Mouse (Mus musculus) MEL (cell line): ENCODE measurements around the gene Ctc1. TPM values are rescaled to one million over a fixed set of nuclear protein-coding genes. Genes with fewer than 3 reads are reported as not detected.

Source experiments
- DNase-seq: peaks from one replicate; pipeline ENCODE4 v3.0.0; 2011; ENCODE audit warnings: low read depth, low spot score
- H3K27ac ChIP-seq: 2 replicates; pipeline ENCODE4 v1.5.1; 2012; ENCODE audit warnings: low read depth, mild to moderate bottlenecking, control low read depth, low read length, moderate library complexity; ENCODE audit not compliant: control insufficient read depth
- H3K27me3 ChIP-seq, 2 experiments: fragments of 150-350 bp in 1 of 2; sonication (generic) in 1 of 2; 2 replicates each; pipeline ENCODE4 v1.6.1; 2012; ENCODE audit warnings: low read length in 2 of 2, mild to moderate bottlenecking in 2 of 2, improper control_type of control experiment in 1 of 2, moderate library complexity in 1 of 2; ENCODE audit not compliant: insufficient read depth in 2 of 2, control insufficient read depth in 1 of 2
- H3K36me3 ChIP-seq, 2 experiments: 2 replicates each; pipeline ENCODE4 v1.6.1; 2012 to 2014; ENCODE audit warnings: low read length in 2 of 2, improper control_type of control experiment in 1 of 2, inconsistent platforms in 1 of 2, mild to moderate bottlenecking in 1 of 2; ENCODE audit not compliant: insufficient read depth in 2 of 2, control insufficient read depth in 1 of 2
- H3K4me1 ChIP-seq, 2 experiments: fragments of 150-350 bp in 1 of 2; sonication (generic) in 1 of 2; 2 replicates each; pipeline ENCODE4 v1.6.1; 2012; ENCODE audit warnings: low read length in 2 of 2, improper control_type of control experiment in 1 of 2, mild to moderate bottlenecking in 1 of 2; ENCODE audit not compliant: insufficient read depth in 2 of 2, control insufficient read depth in 1 of 2
- H3K4me3 ChIP-seq, 2 experiments: fragments of 150-350 bp in 1 of 2; sonication (generic) in 1 of 2; 2 replicates each; pipeline ENCODE4 v1.5.1; 2012; ENCODE audit warnings: low read depth in 2 of 2, low read length in 2 of 2, mild to moderate bottlenecking in 2 of 2, moderate library complexity in 2 of 2, control low read depth in 1 of 2, improper control_type of control experiment in 1 of 2; ENCODE audit not compliant: control insufficient read depth in 1 of 2, insufficient read depth in 1 of 2
- H3K79me2 ChIP-seq: 2 replicates; pipeline ENCODE4 v1.6.1; 2012; ENCODE audit warnings: mild to moderate bottlenecking, low read length, moderate library complexity; ENCODE audit not compliant: control insufficient read depth, poor library complexity, insufficient read depth
- H3K9ac ChIP-seq: 2 replicates; pipeline ENCODE4 v1.6.1; 2012; ENCODE audit warnings: low read depth, mild to moderate bottlenecking, control low read depth, low read length, moderate library complexity; ENCODE audit not compliant: control insufficient read depth, poor library complexity, severe bottlenecking
- H3K9me3 ChIP-seq: fragments of 150-350 bp; sonication (generic); replicated peaks from 2 replicates; pipeline ENCODE4 v1.6.1; 2012; ENCODE audit warnings: mild to moderate bottlenecking, low read length, improper control_type of control experiment, moderate library complexity; ENCODE audit not compliant: insufficient read depth
- CHD1 ChIP-seq: IDR thresholded peaks from 2 replicates; pipeline ENCODE4 v1.6.1; 2012; ENCODE audit warnings: low read depth, mild to moderate bottlenecking, inconsistent platforms, low read length, improper control_type of control experiment
- CTCF ChIP-seq, 3 experiments: IDR thresholded peaks in 2 of 3; conservative IDR thresholded peaks in 1 of 3; 2 replicates each; pipeline ENCODE4 v1.5.1; 2011 to 2012; ENCODE audit warnings: low read length in 3 of 3, low read depth in 2 of 3, mild to moderate bottlenecking in 2 of 3, improper control_type of control experiment in 1 of 3, inconsistent platforms in 1 of 3, mixed read lengths in 1 of 3, moderate library complexity in 1 of 3; ENCODE audit not compliant: control insufficient read depth in 1 of 3, insufficient read depth in 1 of 3, poor library complexity in 1 of 3, severe bottlenecking in 1 of 3
- E2F4 ChIP-seq: IDR thresholded peaks from 2 replicates; pipeline ENCODE4 v1.6.1; 2011; ENCODE audit warnings: low read depth, low read length, improper control_type of control experiment, borderline replicate concordance
- ELF1 ChIP-seq: IDR thresholded peaks from 2 replicates; pipeline ENCODE4 v1.6.1; 2014; ENCODE audit warnings: low read depth, mild to moderate bottlenecking, inconsistent platforms, low read length, improper control_type of control experiment, moderate library complexity
- EP300 ChIP-seq, 2 experiments: IDR thresholded peaks; 2 replicates each; pipeline ENCODE4 v1.6.1; 2011; ENCODE audit warnings: improper control_type of control experiment in 2 of 2, low read length in 2 of 2, low read depth in 1 of 2, mild to moderate bottlenecking in 1 of 2
- GABPA ChIP-seq: IDR thresholded peaks from 2 replicates; pipeline ENCODE4 v1.6.1; 2012; ENCODE audit warnings: low read depth, mild to moderate bottlenecking, inconsistent platforms, low read length, improper control_type of control experiment, moderate library complexity
- GATA1 ChIP-seq: IDR thresholded peaks from 2 replicates; pipeline ENCODE4 v1.6.1; 2011; ENCODE audit warnings: low read depth, low read length, improper control_type of control experiment
- HCFC1 ChIP-seq: IDR thresholded peaks from 2 replicates; pipeline ENCODE4 v1.6.1; 2012; ENCODE audit warnings: low read depth, mild to moderate bottlenecking, inconsistent platforms, low read length, improper control_type of control experiment, moderate library complexity
- KAT2A ChIP-seq: conservative IDR thresholded peaks from 2 replicates; pipeline ENCODE4 v1.6.1; 2012; ENCODE audit warnings: low read depth, low read length, improper control_type of control experiment, inconsistent platforms
- MAFK ChIP-seq: IDR thresholded peaks from 2 replicates; pipeline ENCODE4 v1.6.1; 2011; ENCODE audit warnings: low read depth, mild to moderate bottlenecking, low read length, improper control_type of control experiment, borderline replicate concordance
- MAX ChIP-seq: IDR thresholded peaks from 2 replicates; pipeline ENCODE4 v1.6.1; 2011; ENCODE audit warnings: low read length, improper control_type of control experiment
- MAZ ChIP-seq: IDR thresholded peaks from 2 replicates; pipeline ENCODE4 v1.6.1; 2012; ENCODE audit warnings: low read depth, mild to moderate bottlenecking, inconsistent platforms, low read length, improper control_type of control experiment
- MXI1 ChIP-seq: IDR thresholded peaks from 2 replicates; pipeline ENCODE4 v1.6.1; 2011; ENCODE audit warnings: mild to moderate bottlenecking, low read depth, low read length, improper control_type of control experiment
- MYB ChIP-seq: IDR thresholded peaks from 2 replicates; pipeline ENCODE4 v1.6.1; 2011; ENCODE audit warnings: mild to moderate bottlenecking, low read depth, low read length, improper control_type of control experiment
- MYC ChIP-seq: IDR thresholded peaks from 2 replicates; pipeline ENCODE4 v1.6.1; 2011; ENCODE audit warnings: low read depth, mild to moderate bottlenecking, low read length, improper control_type of control experiment, moderate library complexity
- NELFE ChIP-seq: IDR thresholded peaks from 2 replicates; pipeline ENCODE4 v1.6.1; 2011; ENCODE audit warnings: low read depth, low read length, improper control_type of control experiment
- NRF1 ChIP-seq: IDR thresholded peaks from 2 replicates; pipeline ENCODE4 v1.6.1; 2014; ENCODE audit warnings: low read depth, mild to moderate bottlenecking, inconsistent platforms, low read length, improper control_type of control experiment, moderate library complexity; ENCODE audit not compliant: poor library complexity, insufficient read depth, severe bottlenecking
- POLR2A ChIP-seq, 2 experiments: IDR thresholded peaks; 2 replicates each; pipeline ENCODE4 v1.6.1; 2011 to 2012; ENCODE audit warnings: low read length in 2 of 2, mild to moderate bottlenecking in 2 of 2, control low read depth in 1 of 2, improper control_type of control experiment in 1 of 2, low read depth in 1 of 2, moderate library complexity in 1 of 2; ENCODE audit not compliant: control insufficient read depth in 1 of 2, insufficient read depth in 1 of 2, poor library complexity in 1 of 2
- POLR2AphosphoS2 ChIP-seq: IDR thresholded peaks from 2 replicates; pipeline ENCODE4 v1.6.1; 2011; ENCODE audit warnings: low read length, improper control_type of control experiment
- POLR2AphosphoS5 ChIP-seq: IDR thresholded peaks from 2 replicates; pipeline ENCODE4 v1.6.1; 2012; ENCODE audit warnings: low read depth, borderline replicate concordance, mild to moderate bottlenecking, inconsistent platforms, low read length, moderate library complexity, mixed read lengths
- RAD21 ChIP-seq: IDR thresholded peaks from 2 replicates; pipeline ENCODE4 v1.6.1; 2011; ENCODE audit warnings: mild to moderate bottlenecking, low read depth, low read length, improper control_type of control experiment
- SIN3A ChIP-seq: IDR thresholded peaks from 2 replicates; pipeline ENCODE4 v1.6.1; 2012; ENCODE audit warnings: low read length, improper control_type of control experiment, inconsistent platforms
- TBP ChIP-seq: IDR thresholded peaks from 2 replicates; pipeline ENCODE4 v1.8.0; 2011; ENCODE audit warnings: low read depth, low read length, improper control_type of control experiment
- TCF12 ChIP-seq: IDR thresholded peaks from 2 replicates; pipeline ENCODE4 v1.6.1; 2014; ENCODE audit warnings: low read depth, mild to moderate bottlenecking, inconsistent platforms, low read length, improper control_type of control experiment, moderate library complexity
- USF1 ChIP-seq: IDR thresholded peaks from 2 replicates; pipeline ENCODE4 v1.6.1; 2014; ENCODE audit warnings: low read depth, mild to moderate bottlenecking, inconsistent platforms, low read length, improper control_type of control experiment, moderate library complexity
- USF2 ChIP-seq, 2 experiments: IDR thresholded peaks; 2 replicates each; pipeline ENCODE4 v1.6.1; 2011 to 2012; ENCODE audit warnings: improper control_type of control experiment in 2 of 2, low read length in 2 of 2, borderline replicate concordance in 1 of 2, inconsistent platforms in 1 of 2, low read depth in 1 of 2, mild to moderate bottlenecking in 1 of 2; ENCODE audit not compliant: insufficient read depth in 1 of 2
- ZKSCAN1 ChIP-seq: IDR thresholded peaks from 2 replicates; pipeline ENCODE4 v1.6.1; 2012; ENCODE audit warnings: low read depth, mild to moderate bottlenecking, inconsistent platforms, low read length, improper control_type of control experiment, moderate library complexity
- polyA plus RNA-seq, 2 experiments: library from polyadenylated mRNA; stranded (reverse) in 1 of 2; unstranded in 1 of 2; fragments of >175 nt in 1 of 2; fragments of >200 nt in 1 of 2; gene quantifications; 2 replicates each; pipeline versions ENCODE4 v1.2.1 to v1.2.4; 2012; ENCODE audit warnings: low replicate concordance in 2 of 2, low read depth in 1 of 2; ENCODE audit not compliant: insufficient read length in 2 of 2, insufficient read depth in 1 of 2, missing spikeins in 1 of 2
- total RNA-seq: library from RNA; depleted of rRNA; stranded (reverse); fragments of 300-350 nt; gene quantifications from 2 replicates; pipeline ENCODE4 v1.2.3, GENCODE M21; 2012

The Ctc1 gene
- total and polyA plus RNA-seq, 3 experiments = 16.0 to 59.1 TPM; not detected in 1

- H3K79me2 ChIP-seq = peaks cover 10% of the 10 kb centered on the region; the same call in 1 of the 2 replicates
- peaks cover 0 to 13% of the 10 kb centered on the region in 2 experiments; a peak in 2 of 4 replicates for H3K4me1 ChIP-seq
- H3K9ac ChIP-seq = peak overlapping the region; percentile 72
- H3K9me3 ChIP-seq = no peaks in the 10 kb centered on the region
- TF ChIP-seq NELFE (no peak), MAX (no peak), MXI1 (peak; percentile 54; the same call in 1 of the 2 replicates), MYC (peak; percentile 76; the same call in 1 of the 2 replicates), CHD1 (no peak), POLR2AphosphoS5 (no peak), GATA1 (0 out of 2 replicates have a peak, but pooled peaks have one; percentile 9), E2F4 (no peak), GABPA (no peak), MAFK (peak; percentile 98), ELF1 (peak; percentile 79), SIN3A (peak; percentile 64; the same call in 1 of the 2 replicates), TBP (peak; percentile 98), RAD21 (no peak)
- DNase-seq = peak; percentile 95
- H3K4me3 ChIP-seq = peak overlapping the region; percentile 44 to 70
- H3K27me3 ChIP-seq = no peaks in the 10 kb centered on the region
- H3K27ac ChIP-seq = peak overlapping the region; percentile 69
- peaks cover 0 to 8% of the 10 kb centered on the region in 2 experiments; a peak in 2 of 4 replicates for H3K36me3 ChIP-seq
Measured at GRCm38 (mm10) chr11:69062761-69063224, 47.1 kb downstream of the Ctc1 start.

- peak overlapping the region; percentile 72 for H3K9ac ChIP-seq
- peak overlapping the region; percentile 69 for H3K27ac ChIP-seq
- H3K36me3 ChIP-seq = peaks cover 0 to 5% of the 10 kb centered on the region in 2 experiments; a peak in 1 of 4 replicates
- DNase-seq = peak; percentile 91
- no peaks in the 10 kb centered on the region for H3K9me3 ChIP-seq
- H3K4me1 ChIP-seq = peaks cover 0 to 9% of the 10 kb centered on the region in 2 experiments; a peak in 2 of 4 replicates
- H3K27me3 ChIP-seq = no peaks in the 10 kb centered on the region
- peak overlapping the region; percentile 44 to 84 for H3K4me3 ChIP-seq
- H3K79me2 ChIP-seq = peaks cover 10% of the 10 kb centered on the region; the same call in 1 of the 2 replicates
- TF ChIP-seq TCF12 (no peak), USF1 (no peak), ELF1 (0 out of 2 replicates have a peak, but pooled peaks have one; percentile 6), MAX (0 out of 2 replicates have a peak, but pooled peaks have one; percentile 4), MYB (no peak), MYC (no peak), POLR2A (IDR thresholded peaks at IDR 0.05; ENCODE audit: control insufficient read depth in 1 of 2, insufficient read depth in 1 of 2, low read depth in 1 of 2, low read length in 2 of 2, poor library complexity in 1 of 2) (peak; percentile 24 to 28; a peak in 1 of 4 replicates), CTCF (IDR thresholded peaks at IDR 0.05 in 2 of 3, conservative IDR thresholded peaks at IDR 0.05 in 1 of 3; ENCODE audit: control insufficient read depth in 1 of 3, insufficient read depth in 1 of 3, low read depth in 2 of 3, low read length in 3 of 3, poor library complexity in 1 of 3, severe bottlenecking in 1 of 3) (0 out of 6 replicates have a peak, but pooled peaks of 1 of the 3 experiments have one; percentile 9), USF2 (IDR thresholded peaks at IDR 0.05; ENCODE audit: borderline replicate concordance in 1 of 2, insufficient read depth in 1 of 2, low read depth in 1 of 2, low read length in 2 of 2) (no peak), MAFK (0 out of 2 replicates have a peak, but pooled peaks have one; percentile 71), KAT2A (peak; percentile 69), HCFC1 (peak; percentile 38; the same call in 1 of the 2 replicates), NELFE (0 out of 2 replicates have a peak, but pooled peaks have one; percentile 29), EP300 (IDR thresholded peaks at IDR 0.05; ENCODE audit: low read depth in 1 of 2, low read length in 2 of 2) (no peak), ZKSCAN1 (no peak), POLR2AphosphoS2 (no peak), MAZ (no peak), NRF1 (no peak), GABPA (no peak), TBP (peak; percentile 98), E2F4 (no peak)
Measured at GRCm38 (mm10) chr11:69063413-69064201, 47.9 kb downstream of the Ctc1 start.
